Mouse (Mus musculus): ENCODE measurements at regions not wholly inside any gene's neighbourhood (a gene's known extent, or its start where the extent isn't known, plus 50 kb on each side); places are given as distances from the start of the nearest gene placed in this dataset.

DNA sequence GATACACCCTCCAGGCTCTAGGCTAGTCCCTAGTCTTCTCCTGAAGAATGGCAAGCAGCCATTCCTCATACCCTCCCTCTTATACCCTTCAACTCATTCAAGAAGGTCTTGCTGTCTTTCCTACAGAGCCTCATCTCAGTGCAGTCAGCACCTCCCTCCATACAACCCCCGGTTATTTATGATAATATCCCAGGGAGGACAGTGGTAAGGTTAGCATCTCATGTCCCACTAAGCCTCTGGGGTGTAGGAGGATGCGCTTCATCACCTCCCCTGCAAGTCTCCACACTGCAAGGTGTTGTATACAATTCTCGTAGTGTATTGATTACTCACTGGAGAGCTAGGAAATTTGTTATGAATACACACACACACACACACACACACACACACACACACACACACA is 80.2 kb upstream of the Shisa6 start:
- no peaks in the 10 kb centered on the region for H3K4me1 ChIP-seq
- no peak overlapping the region for H3K4me2 ChIP-seq (replicated peaks)
- no peak overlapping the region for H3K27ac ChIP-seq (replicated peaks)
- no peak for ATAC-seq (ENCODE audit: low FRiP score, low read depth)
- 78% methylated on average over 3 of the region's 3 CpGs for WGBS
- H3K9me3 ChIP-seq: no peaks in the 10 kb centered on the region
- no peak overlapping the region for H3K9ac ChIP-seq (replicated peaks)
- H3K4me3 ChIP-seq: no peak overlapping the region
- H3K36me3 ChIP-seq: no peaks in the 10 kb centered on the region
- no peaks in the 10 kb centered on the region for H3K27me3 ChIP-seq

GRCm38 (mm10) chr11:66606646-66607045 is 80.9 kb upstream of the Shisa6 start:
- Histone ChIP-seq H3K27ac (replicated peaks) (no peak overlapping the region), H3K36me3 (no peaks in the 10 kb centered on the region), H3K9me3 (no peaks in the 10 kb centered on the region), H3K9ac (replicated peaks) (no peak overlapping the region), H3K27me3 (no peaks in the 10 kb centered on the region), H3K4me3 (no peak overlapping the region), H3K4me2 (replicated peaks) (no peak overlapping the region), H3K4me1 (no peaks in the 10 kb centered on the region)
- ATAC-seq (ENCODE audit: low FRiP score, low read depth): no peak
- 38% methylated on average over 9 of the region's 9 CpGs for WGBS

- no peaks in the 10 kb centered on the region for H3K4me1 ChIP-seq
- no peaks in the 10 kb centered on the region for H3K36me3 ChIP-seq
- no peak overlapping the region for H3K27ac ChIP-seq (replicated peaks)
- WGBS: 91% methylated on average over 2 of the region's 2 CpGs
- H3K4me3 ChIP-seq: no peak overlapping the region
- H3K9ac ChIP-seq (replicated peaks): no peak overlapping the region
- ATAC-seq (ENCODE audit: low FRiP score, low read depth): no peak
- H3K4me2 ChIP-seq (replicated peaks): no peak overlapping the region
- no peaks in the 10 kb centered on the region for H3K9me3 ChIP-seq
- H3K27me3 ChIP-seq: no peaks in the 10 kb centered on the region
Observed at GRCm38 (mm10) chr11:66609733-66610132, 84.0 kb upstream of the Shisa6 start.

DNA sequence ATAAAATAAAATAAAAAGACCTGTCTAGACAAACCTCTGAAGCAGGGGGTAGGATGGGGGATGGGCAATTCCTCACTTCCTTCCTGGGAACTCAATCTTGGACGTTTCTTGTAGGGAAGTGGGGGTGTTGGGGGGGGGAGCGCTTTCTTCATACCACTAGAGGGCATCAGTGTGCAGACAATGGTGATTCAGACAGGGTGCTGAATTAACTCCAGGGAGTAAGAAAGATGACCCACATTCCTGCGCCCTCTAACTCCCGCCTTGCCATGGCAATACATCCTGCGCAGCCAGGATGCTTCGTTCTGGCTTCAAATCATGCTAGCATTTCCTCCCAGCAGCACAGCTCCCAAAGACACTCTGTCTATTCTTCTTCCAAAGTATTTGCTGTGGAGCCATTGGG is 87.4 kb upstream of the Shisa6 start:
- H3K4me1 ChIP-seq: no peaks in the 10 kb centered on the region
- H3K9me3 ChIP-seq: no peaks in the 10 kb centered on the region
- no peaks in the 10 kb centered on the region for H3K36me3 ChIP-seq
- no peak for ATAC-seq (ENCODE audit: low FRiP score, low read depth)
- H3K27me3 ChIP-seq: no peaks in the 10 kb centered on the region
- WGBS: 16% methylated on average over 6 of the region's 6 CpGs
- H3K4me2 ChIP-seq (replicated peaks): no peak overlapping the region
- H3K4me3 ChIP-seq: no peak overlapping the region
- no peak overlapping the region for H3K27ac ChIP-seq (replicated peaks)
- no peak overlapping the region for H3K9ac ChIP-seq (replicated peaks)

GRCm38 (mm10) chr11:66625491-66625890 is 99.7 kb upstream of the Shisa6 start:
- 91% methylated on average over 4 of the region's 4 CpGs for WGBS
- Histone ChIP-seq H3K36me3 (no peaks in the 10 kb centered on the region), H3K9ac (replicated peaks) (no peak overlapping the region), H3K4me2 (replicated peaks) (no peak overlapping the region), H3K4me1 (no peaks in the 10 kb centered on the region), H3K27me3 (no peaks in the 10 kb centered on the region), H3K9me3 (no peaks in the 10 kb centered on the region), H3K4me3 (no peak overlapping the region), H3K27ac (replicated peaks) (no peak overlapping the region)
- ATAC-seq (ENCODE audit: low FRiP score, low read depth): no peak

DNA sequence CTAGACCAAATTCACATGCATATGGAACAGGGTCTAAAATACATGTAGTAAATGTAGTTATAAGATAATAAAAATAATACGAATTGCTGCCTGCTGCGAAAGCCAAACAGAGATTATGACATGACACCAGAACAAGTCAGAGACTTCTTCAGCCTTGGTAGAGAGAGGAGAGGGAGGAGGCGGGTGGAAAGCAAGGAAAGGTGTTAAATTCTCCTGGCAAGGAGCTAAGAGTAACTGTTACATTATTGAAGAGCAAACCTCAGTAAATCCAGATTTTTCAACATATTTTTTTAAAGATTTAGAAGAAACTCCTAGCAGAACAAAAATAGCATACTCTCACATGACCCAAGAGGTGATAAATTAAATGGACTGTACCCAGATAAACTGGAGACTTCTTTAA is 131.0 kb upstream of the Shisa6 start:
- no peak overlapping the region for H3K27ac ChIP-seq (replicated peaks)
- H3K4me1 ChIP-seq: no peaks in the 10 kb centered on the region
- WGBS: 93% methylated on average over 3 of the region's 3 CpGs
- H3K4me2 ChIP-seq (replicated peaks): no peak overlapping the region
- H3K9me3 ChIP-seq: no peaks in the 10 kb centered on the region
- H3K36me3 ChIP-seq: no peaks in the 10 kb centered on the region
- ATAC-seq (ENCODE audit: low FRiP score, low read depth): no peak
- H3K4me3 ChIP-seq: no peak overlapping the region
- H3K9ac ChIP-seq (replicated peaks): no peak overlapping the region
- H3K27me3 ChIP-seq: no peaks in the 10 kb centered on the region

DNA sequence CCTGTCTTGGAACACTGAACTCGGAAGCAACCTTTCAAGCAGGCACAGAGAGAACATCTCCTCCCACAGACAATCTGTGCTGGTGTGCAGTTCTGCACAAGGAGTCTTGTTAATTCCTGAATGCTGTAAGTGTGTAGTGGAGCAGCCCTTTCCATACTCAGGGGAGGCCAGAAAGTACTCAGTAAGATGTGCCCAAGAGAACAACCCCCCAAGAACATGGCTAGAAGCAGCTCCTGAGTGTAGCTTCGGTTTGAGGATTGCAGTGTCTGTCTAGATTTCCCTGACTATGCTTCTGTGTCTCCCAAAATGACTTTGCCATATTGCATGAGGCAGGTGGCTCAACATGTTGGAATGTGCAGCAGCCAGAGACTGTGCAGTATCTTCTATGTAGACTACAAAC is 148.8 kb upstream of the Shisa6 start:
- Histone ChIP-seq H3K9ac (replicated peaks) (no peak overlapping the region), H3K9me3 (no peaks in the 10 kb centered on the region), H3K4me2 (replicated peaks) (no peak overlapping the region), H3K27me3 (no peaks in the 10 kb centered on the region), H3K36me3 (no peaks in the 10 kb centered on the region), H3K4me1 (no peaks in the 10 kb centered on the region), H3K27ac (replicated peaks) (no peak overlapping the region), H3K4me3 (no peak overlapping the region)
- WGBS: 45% methylated on average over 2 of the region's 2 CpGs
- no peak for ATAC-seq (ENCODE audit: low FRiP score, low read depth)

DNA sequence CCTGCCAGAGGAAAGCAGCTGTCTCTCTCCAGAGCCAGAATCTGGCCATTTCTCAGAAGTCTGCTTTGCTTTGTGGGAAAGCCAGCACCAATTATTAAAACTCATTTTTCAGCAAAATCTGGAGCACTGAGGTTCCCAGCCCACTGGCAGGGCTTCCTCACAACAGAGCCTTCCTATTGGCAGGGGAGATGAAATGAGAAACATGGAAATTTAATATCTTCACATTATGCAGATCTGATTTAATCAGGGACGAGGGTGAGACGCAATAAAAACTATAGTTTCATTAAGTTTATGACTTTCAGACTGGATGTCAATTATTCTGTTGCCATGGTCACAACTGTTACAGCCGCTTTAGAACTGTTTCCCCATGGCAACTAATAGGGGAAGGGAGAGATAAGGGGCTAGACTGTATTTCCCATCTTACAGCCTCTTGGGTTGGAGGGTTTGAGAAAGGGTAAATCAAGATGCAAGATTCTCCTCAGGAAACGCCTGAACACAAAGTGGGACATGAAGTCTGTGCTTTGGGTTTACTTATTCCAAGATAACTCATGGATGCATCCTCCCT is 154.4 kb upstream of the Shisa6 start:
- H3K4me1 ChIP-seq: no peaks in the 10 kb centered on the region
- H3K4me2 ChIP-seq (replicated peaks): no peak overlapping the region
- no peaks in the 10 kb centered on the region for H3K36me3 ChIP-seq
- no peak overlapping the region for H3K9ac ChIP-seq (replicated peaks)
- no peak overlapping the region for H3K4me3 ChIP-seq
- no peak for ATAC-seq (ENCODE audit: low FRiP score, low read depth)
- no peaks in the 10 kb centered on the region for H3K27me3 ChIP-seq
- 83% methylated on average over 4 of the region's 4 CpGs for WGBS
- no peaks in the 10 kb centered on the region for H3K9me3 ChIP-seq
- H3K27ac ChIP-seq (replicated peaks): no peak overlapping the region

- ATAC-seq (ENCODE audit: low FRiP score, low read depth): no peak
- no peak overlapping the region for H3K4me3 ChIP-seq
- WGBS: 87% methylated on average over 4 of the region's 4 CpGs
- no peaks in the 10 kb centered on the region for H3K27me3 ChIP-seq
- no peak overlapping the region for H3K27ac ChIP-seq (replicated peaks)
- H3K36me3 ChIP-seq: no peaks in the 10 kb centered on the region
- no peak overlapping the region for H3K9ac ChIP-seq (replicated peaks)
- no peak overlapping the region for H3K4me2 ChIP-seq (replicated peaks)
- no peaks in the 10 kb centered on the region for H3K9me3 ChIP-seq
- no peaks in the 10 kb centered on the region for H3K4me1 ChIP-seq
Observed at GRCm38 (mm10) chr11:66681892-66682291, 156.1 kb upstream of the Shisa6 start.

- H3K4me3 ChIP-seq: no peak overlapping the region
- H3K4me1 ChIP-seq: no peaks in the 10 kb centered on the region
- no peak for ATAC-seq (ENCODE audit: low FRiP score, low read depth)
- no peak overlapping the region for H3K4me2 ChIP-seq (replicated peaks)
- H3K27me3 ChIP-seq: no peaks in the 10 kb centered on the region
- H3K9me3 ChIP-seq: no peaks in the 10 kb centered on the region
- H3K36me3 ChIP-seq: no peaks in the 10 kb centered on the region
- H3K27ac ChIP-seq (replicated peaks): no peak overlapping the region
- no peak overlapping the region for H3K9ac ChIP-seq (replicated peaks)
- WGBS: 77% methylated on average over 4 of the region's 4 CpGs
Observed at GRCm38 (mm10) chr11:66684181-66684580, 158.4 kb upstream of the Shisa6 start.

GRCm38 (mm10) chr11:66694651-66695266 is 169.0 kb upstream of the Shisa6 start:
- Histone ChIP-seq H3K36me3 (no peaks in the 10 kb centered on the region), H3K27ac (replicated peaks) (no peak overlapping the region), H3K9ac (replicated peaks) (no peak overlapping the region), H3K27me3 (no peaks in the 10 kb centered on the region), H3K4me2 (replicated peaks) (no peak overlapping the region), H3K9me3 (no peaks in the 10 kb centered on the region), H3K4me1 (no peaks in the 10 kb centered on the region), H3K4me3 (no peak overlapping the region)
- 83% methylated on average over 5 of the region's 5 CpGs for WGBS
- ATAC-seq (ENCODE audit: low FRiP score, low read depth): no peak

GRCm38 (mm10) chr11:66696791-66697190 is 171.0 kb upstream of the Shisa6 start:
- ATAC-seq (ENCODE audit: low FRiP score, low read depth): no peak
- H3K9ac ChIP-seq (replicated peaks): no peak overlapping the region
- H3K27ac ChIP-seq (replicated peaks): no peak overlapping the region
- no peaks in the 10 kb centered on the region for H3K36me3 ChIP-seq
- no peaks in the 10 kb centered on the region for H3K4me1 ChIP-seq
- no peak overlapping the region for H3K4me3 ChIP-seq
- no peaks in the 10 kb centered on the region for H3K9me3 ChIP-seq
- 66% methylated on average over 1 of the region's 1 CpGs for WGBS
- H3K27me3 ChIP-seq: no peaks in the 10 kb centered on the region
- no peak overlapping the region for H3K4me2 ChIP-seq (replicated peaks)

GRCm38 (mm10) chr11:66745479-66745878 is 166.3 kb upstream of the Pirt start:
- no peak for ATAC-seq (ENCODE audit: low FRiP score, low read depth)
- Histone ChIP-seq H3K9me3 (peaks cover 3% of the 10 kb centered on the region; the same call in 1 of the 2 replicates), H3K9ac (replicated peaks) (no peak overlapping the region), H3K4me1 (no peaks in the 10 kb centered on the region; the same call in 1 of the 2 replicates), H3K27me3 (no peaks in the 10 kb centered on the region), H3K4me2 (replicated peaks) (no peak overlapping the region), H3K4me3 (no peak overlapping the region), H3K27ac (replicated peaks) (no peak overlapping the region), H3K36me3 (no peaks in the 10 kb centered on the region)
- WGBS: 74% methylated on average over 1 of the region's 1 CpGs

Data from midbrain, embryonic 12.5 days (tissue).